Mouse (Mus musculus) intestine, embryonic 14.5 days (tissue): ENCODE results near the gene Gm8453. TPM values are rescaled to one million over a fixed set of nuclear protein-coding genes. Genes with fewer than 3 reads are reported as not detected.
"Not testable (repeated sequence)": the region's sequence is repeated elsewhere in the genome, so short reads cannot be mapped to it uniquely, and the experiment has no call there.

Source experiments
- ATAC-seq: fragments of 200-750 bp; cut with Nextera tagmentation; replicated peaks from 2 replicates; pipeline ENCODE4 v1.8.0; 2017; ENCODE audit warnings: low read depth, moderate number of reproducible peaks, moderate TSS enrichment, moderate library complexity; ENCODE audit not compliant: low FRiP score, low TSS enrichment
- DNase-seq: peaks from one replicate; pipeline ENCODE4 v3.0.0-alpha.2; 2018; ENCODE audit warnings: low spot score
- H3K27ac ChIP-seq: fragments of 300-500 bp; sonication (generic); 2 replicates; pipeline ENCODE4 v1.5.1; 2014; ENCODE audit warnings: low read depth, mild to moderate bottlenecking, control low read depth
- H3K27me3 ChIP-seq: fragments of 300-500 bp; sonication (generic); replicated peaks from 2 replicates; pipeline ENCODE4 v1.6.1; 2014; ENCODE audit warnings: low read length, control low read depth; ENCODE audit not compliant: control insufficient read depth, insufficient read depth
- H3K36me3 ChIP-seq: fragments of 300-500 bp; sonication (generic); 2 replicates; pipeline ENCODE4 v1.6.1; 2014; ENCODE audit warnings: low read length, control low read depth; ENCODE audit not compliant: control insufficient read depth, insufficient read depth
- H3K4me1 ChIP-seq: fragments of 300-500 bp; sonication (generic); replicated peaks from 2 replicates; pipeline ENCODE4 v1.6.1; 2014; ENCODE audit warnings: low read length, control low read depth, mixed read lengths; ENCODE audit not compliant: control insufficient read depth, insufficient read depth
- H3K4me2 ChIP-seq: fragments of 300-500 bp; sonication (generic); 2 replicates; pipeline ENCODE4 v1.6.1; 2014; ENCODE audit warnings: low read length
- H3K4me3 ChIP-seq: fragments of 300-500 bp; sonication (generic); 2 replicates; pipeline ENCODE4 v1.5.1; 2014; ENCODE audit warnings: low read depth, low read length, control low read depth, mixed read lengths
- H3K9ac ChIP-seq: fragments of 300-500 bp; sonication (generic); 2 replicates; pipeline ENCODE4 v1.6.1; 2014; ENCODE audit warnings: mild to moderate bottlenecking, low read length
- H3K9me3 ChIP-seq: fragments of 300-500 bp; sonication (generic); 2 replicates; pipeline ENCODE4 v1.6.1; 2016; ENCODE audit warnings: low read length, control low read depth; ENCODE audit not compliant: control insufficient read depth
- WGBS: fragments of 180-500 bp; shearing (Covaris S2); extraction: QIAGEN DNeasy Blood & Tissue Kit; methylation state at CpG from one replicate; pipeline ENCODE4 v1.1.7; 2014; 5-methylcytosine and 5-hydroxymethylcytosine counted together
- polyA plus RNA-seq: library from polyadenylated mRNA; unstranded; fragments of >200 nt; fragmentation: Nextera tagmentation; extraction: Ambion mirVana; gene quantifications from 2 replicates; pipeline ENCODE4 v1.2.1, GENCODE M21; 2014

Gm8453 gene
- not detected in 2 replicates for polyA plus RNA-seq

GRCm38 (mm10) chr7:22229384-22229783 lies at the start of gene Gm8453:
Gene Gm8453 (minus strand): TSS chr7:22229484.
- not testable (repeated sequence) for H3K4me2 ChIP-seq, H3K9me3 ChIP-seq, H3K27me3 ChIP-seq, H3K36me3 ChIP-seq, H3K9ac ChIP-seq, H3K27ac ChIP-seq, ATAC-seq, DNase-seq, H3K4me1 ChIP-seq, H3K4me3 ChIP-seq
- 25% methylated on average over 1 of the region's 2 CpGs for WGBS

GRCm38 (mm10) chr7:22201164-22201563 lies 28.1 kb downstream of the Gm8453 start, which contains the start of gene Gm8653:
Gene Gm8653 (minus strand): TSS chr7:22201264.
- H3K4me2 ChIP-seq, H3K9me3 ChIP-seq, H3K4me3 ChIP-seq, ATAC-seq, H3K27me3 ChIP-seq, H3K27ac ChIP-seq, H3K4me1 ChIP-seq, H3K36me3 ChIP-seq, H3K9ac ChIP-seq, DNase-seq: not testable (repeated sequence)
- no CpG with 5 or more reads among the region's 2 CpGs for WGBS

- H3K4me2 ChIP-seq, DNase-seq, ATAC-seq, H3K9ac ChIP-seq, H3K4me1 ChIP-seq, H3K4me3 ChIP-seq, H3K27ac ChIP-seq, H3K27me3 ChIP-seq, H3K9me3 ChIP-seq, H3K36me3 ChIP-seq: not testable (repeated sequence)
- no CpG with 5 or more reads among the region's 3 CpGs for WGBS
These were observed 40.2 kb downstream of the Gm8453 start, which contains the start of gene Vmn1r143 for GRCm38 (mm10) chr7:22189077-22189476. Gene Vmn1r143 (plus strand): TSS chr7:22189377.

Other genes with a start within 250 kb of the Gm8453 start
- not detected in 2 replicates for gene Vmn1r137, start 234.9 kb downstream of the Gm8453 start, polyA plus RNA-seq
- gene Vmn1r138, start 200.6 kb downstream of the Gm8453 start, polyA plus RNA-seq = not detected in 2 replicates
- not detected in 2 replicates for gene Gm6176, start 173.2 kb downstream of the Gm8453 start, polyA plus RNA-seq
- not detected in 2 replicates for gene Vmn1r139, start 160.4 kb downstream of the Gm8453 start, polyA plus RNA-seq
- not detected in 2 replicates for gene Gm16451, start 111.2 kb downstream of the Gm8453 start, polyA plus RNA-seq
- gene Gm10666, start 94.7 kb downstream of the Gm8453 start, polyA plus RNA-seq = not detected in 2 replicates
- gene Vmn1r142, start 65.4 kb downstream of the Gm8453 start, polyA plus RNA-seq = not detected in 2 replicates
- gene Vmn1r143, start 40.1 kb downstream of the Gm8453 start, polyA plus RNA-seq = not detected in 2 replicates
- gene Gm8653, start 28.2 kb downstream of the Gm8453 start, polyA plus RNA-seq = not detected in 2 replicates
- gene Gm4187, start 100.2 kb upstream of the Gm8453 start, polyA plus RNA-seq = not detected in 2 replicates
- not detected in 2 replicates for gene Gm8660, start 141.6 kb upstream of the Gm8453 start, polyA plus RNA-seq
- gene Vmn1r148, start 184.1 kb upstream of the Gm8453 start, polyA plus RNA-seq = not detected in 2 replicates
- gene Vmn1r149, start 208.7 kb upstream of the Gm8453 start, polyA plus RNA-seq = not detected in 2 replicates
- not detected in 2 replicates for gene Gm10665, start 234.6 kb upstream of the Gm8453 start, polyA plus RNA-seq